Mouse (Mus musculus): ENCODE results near the gene Vmn1r76.

Gene Vmn1r76

DNA sequence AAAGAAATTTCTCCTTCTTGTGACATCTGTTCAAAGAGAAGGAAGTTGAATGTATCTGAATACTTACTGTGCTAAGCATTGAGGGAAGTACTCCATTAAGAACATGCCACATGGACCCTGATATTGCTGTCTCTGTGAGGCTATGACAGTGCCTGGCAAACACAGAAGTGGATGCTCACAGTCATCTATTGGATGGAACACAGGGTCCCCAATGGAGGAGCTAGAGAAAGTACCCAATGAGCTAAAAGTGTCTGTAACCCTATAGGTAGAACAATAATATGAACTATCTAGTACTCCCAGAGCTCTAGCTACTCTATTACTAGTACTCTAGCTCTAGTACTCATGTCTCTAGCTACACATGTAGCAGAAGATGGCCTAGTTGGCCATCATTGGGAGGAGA, at the start of gene Vmn1r76:
Vmn1r76 (minus strand) TSS at position 101 of the 400 bp plus-strand sequence.
- no peak for DNase-seq (ENCODE audit: low spot score in 2 of 2)

- DNase-seq (ENCODE audit: low spot score in 2 of 2): no peak
Observed at GRCm38 (mm10) chr7:11972611-11973010, 34.6 kb upstream of the Vmn1r76 start.

DNA sequence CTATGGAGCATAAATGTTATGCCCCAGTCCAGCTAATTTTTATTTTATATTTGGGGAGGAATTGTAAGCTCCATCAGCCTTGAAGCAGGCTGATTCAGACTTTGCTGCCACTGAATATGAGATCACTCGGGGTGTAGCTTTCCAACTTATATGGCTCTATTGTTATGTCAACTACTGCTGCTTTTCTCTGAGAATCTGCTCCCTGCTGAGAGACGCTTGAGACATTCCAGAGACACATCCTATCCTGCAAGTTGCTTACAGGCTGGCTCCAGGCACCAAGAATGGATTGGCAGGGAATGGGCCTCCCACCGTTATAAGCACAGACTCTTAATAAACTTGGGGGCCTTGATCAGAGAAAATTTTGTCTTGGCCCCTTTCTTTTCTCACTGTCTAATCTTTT, 10.0 kb upstream of the Vmn1r76 start:
- DNase-seq (ENCODE audit: low spot score in 2 of 2): no peak

- no peak for DNase-seq (ENCODE audit: low spot score in 2 of 2)
Observed at GRCm38 (mm10) chr7:11874330-11874729, 63.7 kb downstream of the Vmn1r76 start, which contains the start of gene Vmn1r75. Vmn1r75 (plus strand) TSS chr7:11874630.
